Mouse (Mus musculus) cerebellum, postnatal 25 days (tissue): Measurements from ENCODE around the gene Lmtk2.
A peak's percentile ranks its signal among the peaks of the same experiment; 100 is the strongest.

Experiments
- DNase-seq, 2 experiments: peaks; one replicate each; pipeline ENCODE4 v3.0.0; 2021; ENCODE audit warnings: mixed read lengths in 2 of 2

The Lmtk2 gene

DNA sequence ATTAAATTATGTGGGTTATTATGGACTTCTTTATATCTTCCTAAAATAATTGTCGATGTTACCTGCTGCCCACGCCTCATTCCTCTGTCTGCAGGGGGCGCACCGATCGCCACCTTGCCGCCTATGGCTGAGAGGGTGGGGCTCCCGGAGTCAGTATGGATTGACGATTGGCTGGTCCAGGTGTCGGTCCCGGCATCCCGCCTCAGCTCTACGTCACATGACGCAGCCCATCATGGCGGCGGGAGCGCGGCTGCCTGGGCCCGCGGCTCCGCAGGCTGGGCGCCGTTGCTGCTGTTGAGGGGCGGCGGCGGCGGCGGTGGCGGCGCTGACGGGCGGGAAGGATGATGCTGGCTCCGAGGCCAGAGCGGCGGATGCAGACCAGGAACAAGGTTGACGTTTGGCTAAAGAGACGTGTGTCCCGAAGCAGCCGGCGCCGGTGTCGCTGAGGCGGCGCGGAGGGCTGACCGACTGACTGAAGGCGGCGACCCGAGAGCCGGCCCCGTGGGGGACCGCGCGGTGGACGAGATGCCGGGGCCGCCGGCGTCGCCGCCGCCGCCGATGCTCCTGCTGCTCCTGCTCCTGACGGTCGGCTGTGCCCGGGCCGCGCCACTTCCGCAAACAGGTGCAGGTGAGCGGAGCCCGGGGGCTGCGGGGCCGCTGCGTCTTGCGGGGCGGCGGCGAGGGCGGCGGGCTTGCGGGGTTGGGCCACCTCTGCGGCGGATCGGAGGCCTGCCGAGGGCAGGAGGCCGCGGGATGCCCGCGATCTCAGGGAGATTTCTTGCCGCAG is at the start of gene Lmtk2:
Gene Lmtk2, plus strand, starts transcription at position 288 of the 787 bp plus-strand sequence.
- peak; percentile 99 for DNase-seq

DNA sequence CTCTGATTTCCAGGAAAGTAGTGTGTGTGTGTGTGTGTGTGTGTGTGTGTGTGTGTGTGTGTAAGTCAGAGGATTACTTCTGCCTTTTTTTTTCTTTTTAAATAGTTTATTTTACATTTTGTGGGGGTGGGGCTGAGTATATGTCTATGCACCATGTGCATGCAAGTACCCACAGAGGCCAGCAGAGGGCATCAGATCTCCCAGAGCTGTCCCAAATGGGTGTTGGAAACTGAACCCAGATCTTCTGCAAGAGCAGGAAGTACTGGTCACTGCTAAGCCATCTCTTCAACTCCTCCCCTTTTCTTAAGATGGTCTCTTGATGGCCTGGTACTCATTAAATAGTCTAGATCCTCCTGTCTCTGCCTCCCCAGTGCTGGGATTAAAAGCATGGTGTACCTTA is 49.0 kb upstream of the Lmtk2 start:
- no peak for DNase-seq

DNA sequence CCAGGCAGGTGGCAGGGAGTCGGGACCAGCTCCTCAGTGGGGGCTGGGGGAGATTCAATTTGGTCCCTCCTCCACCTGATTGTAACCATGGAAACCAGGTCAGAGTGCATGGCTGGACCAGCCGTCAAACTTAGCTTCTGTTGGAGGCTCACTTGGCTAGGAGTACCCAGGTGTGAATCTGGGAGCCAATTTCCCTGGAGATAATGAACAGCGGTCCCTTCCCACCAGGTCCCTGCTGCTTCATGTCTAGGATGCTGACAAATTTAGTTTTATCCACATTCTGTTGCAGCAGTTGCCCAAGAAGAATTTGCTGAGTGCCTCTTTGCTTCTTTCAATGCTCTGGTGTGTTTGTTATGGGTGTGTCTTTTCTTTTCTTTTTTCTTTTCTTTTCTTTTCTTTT is 46.8 kb upstream of the Lmtk2 start:
- no peak for DNase-seq

DNA sequence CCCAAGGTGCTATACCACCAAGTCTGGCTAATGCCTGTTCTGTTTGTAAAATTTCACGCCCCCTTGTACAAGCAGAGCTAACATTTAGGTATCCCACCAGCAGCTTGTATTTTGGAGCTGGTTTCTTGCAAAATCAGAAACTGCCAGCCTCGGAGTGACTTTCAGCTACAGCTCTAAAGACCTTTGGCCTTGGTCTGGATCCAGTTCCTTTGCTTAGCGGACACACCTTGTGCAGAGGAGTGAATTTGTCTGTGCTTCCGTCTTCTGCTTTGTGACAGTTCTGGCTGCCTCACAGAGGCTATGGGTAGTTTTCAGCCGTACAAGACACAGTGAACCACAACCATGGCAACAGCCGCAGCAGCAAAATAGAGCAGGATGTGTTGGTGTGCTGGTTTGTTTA is 45.9 kb upstream of the Lmtk2 start:
- DNase-seq, result no peak

DNA sequence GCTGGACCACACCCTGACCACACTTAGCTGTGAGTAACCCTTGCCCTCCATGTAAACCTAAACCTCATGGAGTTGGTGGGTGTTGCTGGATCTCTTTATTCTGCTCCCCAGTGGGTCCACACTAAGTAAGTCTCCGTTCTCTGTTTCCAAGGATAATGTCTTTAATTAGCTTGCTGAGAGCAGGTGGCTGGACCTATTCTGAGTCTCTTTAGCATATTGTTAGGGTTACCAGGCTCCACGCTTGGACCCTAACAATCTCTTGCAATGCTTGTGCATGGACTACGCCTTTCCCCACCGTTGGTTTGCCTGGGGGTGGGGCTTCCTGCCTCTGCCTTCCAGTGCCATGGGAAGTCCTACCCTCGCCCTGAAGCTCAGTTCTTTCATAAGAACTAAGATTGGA is 36.1 kb upstream of the Lmtk2 start:
- DNase-seq, result no peak

DNA sequence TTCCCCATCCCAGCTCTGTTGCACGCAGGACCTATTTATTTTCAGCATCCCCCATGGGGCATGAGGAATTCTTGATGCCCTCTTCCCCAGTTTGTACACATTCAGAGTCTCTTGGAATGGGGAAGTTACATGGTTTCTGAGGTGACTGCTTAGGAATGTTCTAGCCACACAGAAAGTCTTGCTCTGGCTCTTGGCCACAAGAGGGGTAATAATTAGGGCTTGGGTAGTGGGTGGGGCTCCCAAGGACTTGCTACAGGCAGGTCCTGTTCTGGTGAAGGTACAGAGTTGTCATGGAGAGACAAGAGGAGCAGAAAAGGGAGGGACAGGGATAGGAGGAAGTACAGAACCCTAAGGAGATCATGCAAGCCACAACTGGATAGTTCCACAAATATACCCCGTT is 34.2 kb upstream of the Lmtk2 start:
- no peak for DNase-seq

DNA sequence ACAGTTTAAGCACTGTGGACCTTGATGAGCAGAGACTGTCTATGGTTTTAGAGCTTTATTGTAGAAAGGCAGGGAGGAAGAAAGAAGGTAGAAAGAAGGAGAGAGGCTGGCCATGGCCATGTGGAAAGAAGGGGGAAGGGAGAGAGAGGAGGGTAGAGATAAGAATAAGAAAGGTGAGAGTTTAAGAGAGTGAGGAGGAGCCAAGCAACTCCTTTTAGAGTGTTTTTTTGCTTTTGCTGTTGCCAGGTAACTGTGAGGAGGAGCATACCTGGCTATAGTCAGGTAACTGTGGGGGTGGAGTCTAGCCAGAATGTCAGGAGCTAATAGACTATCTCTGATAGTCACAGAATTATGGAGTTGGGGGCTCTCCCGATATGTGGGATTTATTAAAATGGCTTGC is 30.2 kb upstream of the Lmtk2 start:
- DNase-seq, result no peak

DNA sequence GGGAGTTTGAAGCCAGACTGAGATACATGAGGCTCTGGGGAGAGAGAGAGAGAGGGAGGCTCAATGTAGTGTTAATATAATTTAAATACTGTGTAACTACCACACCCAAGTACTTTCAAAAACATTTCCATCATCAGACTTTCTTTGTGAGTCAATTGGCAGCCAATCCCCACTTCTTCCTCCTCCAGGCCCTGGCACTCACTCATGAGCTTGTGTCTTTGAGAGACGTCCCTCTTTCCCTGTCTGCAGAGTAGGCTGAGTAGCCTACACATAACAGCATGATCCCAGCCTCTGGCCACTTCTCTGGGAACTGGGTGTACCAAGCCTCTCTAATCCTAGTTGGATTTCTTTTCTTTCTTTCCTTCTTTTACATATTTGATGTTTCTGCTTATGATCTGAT is 29.0 kb upstream of the Lmtk2 start:
- no peak for DNase-seq

DNA sequence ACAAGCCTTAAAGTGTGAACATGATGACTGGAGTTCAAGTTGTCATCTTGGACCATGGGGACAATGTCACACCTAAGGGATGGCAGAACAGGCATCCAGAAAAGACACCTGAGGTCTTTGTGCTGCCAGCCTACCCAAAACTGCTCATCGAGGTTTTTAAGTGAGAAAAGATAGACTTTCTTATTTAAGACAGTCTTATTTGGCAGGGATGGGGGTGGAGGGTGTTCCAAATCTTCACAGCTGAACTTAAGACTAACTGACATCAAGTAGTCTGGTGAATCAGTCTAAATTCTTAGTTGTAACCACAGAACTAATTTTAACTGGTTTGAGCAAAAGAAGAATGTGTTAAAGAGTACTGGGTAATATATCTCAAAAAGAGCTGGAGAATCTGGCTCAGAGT is 22.7 kb upstream of the Lmtk2 start:
- DNase-seq, result no peak

DNA sequence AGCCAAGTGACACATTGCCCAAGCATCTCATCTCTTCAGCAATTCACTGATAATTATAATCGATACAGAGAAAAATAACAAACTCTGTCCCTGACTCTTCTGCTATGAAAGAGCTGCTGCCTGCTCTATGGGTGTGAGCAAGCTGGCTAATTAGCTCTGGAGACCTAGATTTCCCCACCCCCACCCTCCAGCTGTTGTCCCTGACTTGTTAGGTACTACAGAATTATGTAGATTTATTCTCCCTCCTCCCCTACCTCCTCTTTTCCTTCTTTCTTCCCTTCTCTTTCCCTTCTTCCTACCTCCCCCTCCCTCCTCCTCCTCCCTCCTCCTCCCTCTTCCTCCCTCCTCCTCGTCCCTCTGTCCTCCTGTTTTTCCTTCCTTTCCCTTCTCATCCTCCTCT is 19.4 kb upstream of the Lmtk2 start:
- no peak for DNase-seq

DNA sequence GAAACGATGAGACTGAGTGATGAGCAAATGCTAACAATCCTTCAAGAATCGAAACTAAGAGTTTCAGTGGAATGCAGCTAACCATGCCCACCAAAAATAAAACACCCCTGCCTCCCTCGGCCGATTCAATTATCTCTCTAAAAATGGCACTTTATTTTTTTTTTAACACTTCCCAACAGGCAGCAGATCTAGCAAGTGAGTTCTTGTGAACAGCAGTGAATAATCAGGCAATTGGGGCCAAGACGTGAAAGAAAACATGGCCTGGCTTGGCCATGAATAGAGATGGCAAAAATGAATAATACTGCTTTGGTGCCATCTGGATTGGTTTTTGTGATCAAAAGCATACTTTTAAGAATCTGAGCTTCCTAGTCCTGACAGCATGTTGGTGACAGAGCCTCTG is 18.2 kb upstream of the Lmtk2 start:
- no peak for DNase-seq

DNA sequence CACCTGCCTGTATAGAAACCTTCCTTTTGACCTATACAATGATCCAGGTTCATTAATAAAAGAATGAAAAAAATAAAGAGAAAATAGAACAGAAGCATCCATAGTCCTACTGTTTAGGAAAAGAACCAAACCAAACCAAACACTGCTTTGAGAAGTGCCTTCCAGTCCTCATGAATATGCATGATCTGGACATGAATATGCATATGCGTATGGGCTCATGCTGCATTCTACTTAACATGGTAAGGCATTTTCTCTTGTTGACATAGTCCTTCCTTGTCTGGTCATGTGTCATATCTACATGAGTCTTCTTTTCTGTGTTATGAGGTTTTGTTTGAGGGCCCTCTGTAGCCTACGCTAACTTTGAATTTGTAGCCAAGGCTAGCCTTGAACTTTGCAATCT is 16.7 kb upstream of the Lmtk2 start:
- DNase-seq, result no peak

DNA sequence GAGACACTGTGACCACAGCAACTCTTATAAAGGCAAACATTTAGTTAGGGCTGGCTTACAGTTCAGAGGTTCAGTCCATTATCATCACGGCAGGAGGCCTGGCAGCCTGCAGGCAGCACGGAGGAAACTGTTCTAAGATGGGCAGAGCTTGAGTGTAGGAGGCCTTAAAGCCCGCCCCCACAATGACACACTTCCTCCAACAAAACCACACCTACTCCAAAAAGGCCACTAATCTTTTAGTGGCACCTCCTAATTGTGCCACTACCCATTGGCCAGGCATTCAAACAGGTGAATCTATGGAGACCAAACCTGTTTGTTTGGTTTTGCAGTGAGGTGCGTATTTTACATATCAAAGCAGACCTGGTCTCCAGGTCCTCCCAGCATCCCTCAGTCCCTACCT is 16.0 kb upstream of the Lmtk2 start:
- DNase-seq, result no peak

DNA sequence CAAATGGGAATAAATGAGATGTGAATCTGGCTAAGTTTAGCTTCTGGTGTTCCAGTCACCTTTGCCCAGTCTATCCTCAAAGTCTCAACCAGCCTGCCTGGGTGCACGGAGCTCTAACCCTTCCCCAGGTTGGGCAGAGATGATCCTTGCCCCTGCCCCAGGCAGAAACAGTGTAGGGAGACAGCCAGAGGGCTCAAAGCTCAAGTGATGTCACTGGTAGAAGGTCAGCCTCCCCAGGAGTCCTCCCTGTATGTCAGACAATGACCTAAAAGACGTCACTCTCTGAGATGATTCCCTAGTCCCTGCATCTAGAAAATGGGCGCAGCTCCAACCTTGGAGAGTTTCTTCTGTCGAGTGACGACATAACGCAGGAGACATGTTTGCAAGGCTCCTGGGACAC is 14.5 kb upstream of the Lmtk2 start:
- DNase-seq, result no peak

DNA sequence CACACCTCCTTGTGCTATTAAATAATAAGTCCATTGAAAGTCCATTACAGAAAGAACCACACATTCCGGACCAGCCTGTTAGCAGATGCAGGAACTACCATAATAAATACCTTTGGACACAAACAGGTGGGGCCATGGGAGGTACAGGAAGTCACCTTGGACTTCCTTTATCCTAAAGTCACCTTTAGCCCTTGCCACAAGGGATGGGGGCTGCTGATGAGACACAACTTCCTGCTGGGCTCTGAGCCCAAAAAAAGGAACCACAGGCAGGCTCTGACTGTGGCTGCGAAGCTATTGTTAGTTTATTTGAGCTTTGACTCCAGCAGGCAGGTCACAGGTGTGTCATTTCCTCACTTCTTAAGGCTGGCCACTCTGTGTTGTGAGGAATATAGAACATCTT is 13.7 kb upstream of the Lmtk2 start:
- DNase-seq, result no peak

DNA sequence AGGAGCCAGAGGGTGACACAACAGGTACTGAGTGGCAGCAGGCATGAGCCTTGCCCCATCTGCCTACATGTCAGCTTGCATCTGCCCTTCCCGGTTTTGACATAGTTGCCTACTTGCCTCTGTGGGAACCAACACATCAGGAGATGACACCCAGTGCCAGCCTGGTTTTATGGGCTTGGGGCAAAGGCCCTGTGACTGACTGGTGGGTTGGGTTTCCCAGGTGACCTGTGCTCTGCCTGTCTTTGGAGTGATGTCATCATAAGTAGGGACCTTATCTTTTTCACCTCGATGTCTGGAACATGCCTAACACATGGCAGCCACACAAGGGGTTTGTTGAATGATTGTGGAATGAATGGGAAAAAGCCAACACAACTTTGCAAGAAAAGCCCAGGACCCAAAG is 11.9 kb upstream of the Lmtk2 start:
- DNase-seq, result no peak

DNA sequence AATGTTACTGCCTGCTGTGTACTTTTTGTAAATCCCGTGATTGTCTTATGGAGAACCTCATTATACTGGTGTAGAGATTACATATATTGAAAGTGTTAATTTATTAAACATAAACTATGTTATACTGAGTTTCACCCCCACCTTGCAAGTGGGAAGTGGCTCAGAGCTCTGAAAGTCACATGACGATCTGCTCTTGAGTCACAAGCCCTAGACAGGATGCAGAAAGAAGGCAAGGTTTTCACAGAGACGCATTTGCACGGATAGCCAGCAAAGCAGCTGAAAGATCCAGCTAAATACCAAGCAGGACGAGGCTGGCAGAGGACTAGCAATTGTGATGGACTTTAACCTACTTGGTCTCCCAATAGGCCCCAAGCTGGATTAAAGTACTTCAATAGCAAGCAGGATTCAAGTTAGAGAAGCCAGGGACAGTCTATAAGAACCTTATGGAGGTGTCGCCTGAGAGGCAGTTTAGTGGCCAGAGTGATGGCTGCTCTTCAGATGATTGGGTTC is 4.7 kb upstream of the Lmtk2 start:
- no peak for DNase-seq

DNA sequence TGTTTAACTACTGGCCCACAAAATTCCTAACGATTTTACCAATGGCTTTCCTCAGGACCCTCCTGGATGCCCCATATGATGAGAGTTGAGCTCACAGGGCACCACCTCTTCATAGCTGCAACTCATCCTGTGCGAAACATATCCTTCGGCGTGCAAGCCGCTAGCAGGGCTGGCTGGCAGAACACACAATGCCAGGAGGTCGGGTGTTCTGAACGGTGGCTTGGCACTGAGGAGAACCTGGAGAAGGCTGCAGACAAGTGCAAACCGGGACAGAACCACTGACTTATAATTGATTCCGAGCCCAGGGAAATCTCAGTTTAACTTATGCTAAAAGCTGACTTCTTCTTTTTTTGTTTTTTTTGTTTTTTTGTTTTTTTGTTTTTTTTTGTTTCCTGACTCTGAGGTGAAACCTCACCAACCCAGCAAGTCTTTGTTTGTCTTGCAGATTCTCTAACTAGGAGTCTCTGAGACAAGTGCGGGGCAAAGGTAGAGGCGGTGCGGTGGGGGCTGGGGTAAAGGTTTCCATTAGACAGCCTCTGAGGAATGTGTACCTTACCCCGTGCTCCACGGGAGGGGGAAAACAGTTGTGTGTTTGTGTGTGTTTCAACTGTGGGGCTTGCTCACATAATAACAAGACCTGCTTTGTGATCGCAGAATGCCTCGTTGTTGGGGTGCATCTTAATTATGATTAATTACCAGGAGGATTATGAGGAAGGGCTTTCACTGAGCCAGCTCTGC is 2.2 kb upstream of the Lmtk2 start:
- DNase-seq, result no peak

DNA sequence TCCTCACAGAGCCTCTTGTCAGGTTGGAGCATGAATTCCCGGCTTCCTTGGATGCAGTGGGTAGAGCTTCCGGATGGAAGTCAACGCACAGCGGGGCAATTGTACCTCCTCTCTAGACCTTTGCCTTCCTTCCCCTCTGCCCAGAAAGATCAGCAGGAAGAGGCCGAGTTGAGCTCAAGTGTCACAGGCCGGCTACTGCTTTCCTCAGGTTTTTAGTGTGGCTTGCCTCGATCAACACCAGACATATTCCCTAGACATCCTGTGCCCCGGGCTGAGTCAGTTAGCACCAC is 1.7 kb upstream of the Lmtk2 start:
- no peak for DNase-seq

DNA sequence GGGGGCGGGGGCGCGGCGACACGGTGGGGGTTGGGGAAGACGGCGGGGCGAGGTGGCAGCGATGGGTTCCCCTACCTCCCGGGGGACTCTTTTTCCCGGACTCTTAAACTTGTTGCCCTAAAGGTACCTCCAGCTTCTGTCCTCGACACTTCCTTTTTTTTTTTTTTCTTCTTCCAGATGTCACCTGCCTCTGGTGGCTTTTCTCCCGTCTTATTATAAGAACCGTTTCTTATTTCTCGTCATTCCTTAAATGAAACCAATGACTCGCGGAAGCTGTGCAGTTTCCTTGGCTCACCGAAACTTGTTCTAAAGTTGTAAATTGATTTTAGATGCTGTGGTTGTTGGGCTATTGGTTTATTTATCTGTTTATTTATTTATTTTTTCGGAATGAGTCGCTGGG is 712 bp downstream of the Lmtk2 start:
- no peak for DNase-seq

DNA sequence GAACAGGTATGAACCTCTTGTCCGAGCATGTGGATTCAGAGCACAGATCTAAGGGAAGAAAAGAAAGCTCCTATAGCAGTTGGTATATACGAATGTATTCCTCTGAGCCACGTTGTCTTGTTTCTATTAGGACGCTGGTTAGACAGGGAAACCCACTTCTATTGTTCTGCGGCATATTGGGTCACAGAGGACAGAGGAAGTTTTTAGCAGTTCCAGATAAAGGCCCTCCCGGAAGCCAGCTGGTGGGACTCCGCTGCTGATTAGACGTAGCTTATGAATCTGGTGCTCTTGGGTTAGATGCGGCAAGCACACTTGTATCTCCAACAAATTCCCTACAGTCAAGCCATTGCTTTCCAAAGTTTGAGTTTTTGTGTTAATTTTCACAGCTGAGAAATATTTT is 4.8 kb downstream of the Lmtk2 start:
- no peak for DNase-seq

DNA sequence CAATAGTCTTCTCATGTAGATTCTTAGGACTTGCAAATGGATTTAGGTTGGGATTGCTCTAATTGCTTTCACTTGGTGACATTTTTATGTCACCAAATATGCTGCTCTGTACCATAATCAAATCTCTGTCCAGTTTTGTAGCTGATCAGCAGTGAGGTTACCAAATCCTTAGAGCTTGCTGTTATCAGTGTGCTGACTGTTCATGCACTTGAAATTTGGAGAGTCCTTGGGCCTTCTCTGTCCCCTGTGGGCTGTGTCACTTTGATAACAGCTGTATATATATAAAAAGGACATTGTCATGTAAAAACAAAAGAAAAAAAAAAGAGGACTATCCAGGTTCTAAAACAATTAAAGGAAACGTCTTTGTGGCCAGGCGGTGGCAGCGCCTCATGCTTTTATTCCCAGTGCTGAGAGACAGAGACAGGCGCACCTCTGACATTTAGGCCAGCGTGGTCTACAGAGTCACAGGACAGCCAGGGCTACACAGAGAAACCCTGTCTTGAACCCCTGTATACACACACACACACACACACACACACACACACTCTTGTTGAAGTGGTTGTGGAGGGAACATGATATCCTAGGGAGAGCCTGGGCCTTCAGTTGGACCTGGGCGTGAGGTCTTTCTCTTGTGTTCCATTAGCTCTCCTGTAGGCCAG is 5.4 kb downstream of the Lmtk2 start:
- no peak for DNase-seq

DNA sequence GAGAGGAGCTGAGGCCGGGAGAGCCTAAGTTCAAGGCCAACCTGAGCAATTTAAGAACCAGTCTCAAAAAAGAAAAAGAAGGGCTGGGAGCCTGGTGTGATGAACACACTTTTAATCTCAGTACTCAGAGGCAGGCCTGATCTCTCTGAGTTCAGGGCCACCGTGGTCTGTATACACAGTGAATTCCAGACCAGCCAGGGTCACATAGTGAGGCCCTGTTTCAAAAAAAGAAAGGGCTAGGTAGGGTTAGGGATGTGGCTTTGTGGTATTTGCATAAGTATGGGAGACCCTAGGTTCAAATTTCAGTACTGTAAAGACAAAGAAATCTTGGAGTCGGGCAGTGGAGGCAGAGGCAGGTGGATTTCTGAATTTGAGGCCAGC is 5.9 kb downstream of the Lmtk2 start:
- no peak for DNase-seq

DNA sequence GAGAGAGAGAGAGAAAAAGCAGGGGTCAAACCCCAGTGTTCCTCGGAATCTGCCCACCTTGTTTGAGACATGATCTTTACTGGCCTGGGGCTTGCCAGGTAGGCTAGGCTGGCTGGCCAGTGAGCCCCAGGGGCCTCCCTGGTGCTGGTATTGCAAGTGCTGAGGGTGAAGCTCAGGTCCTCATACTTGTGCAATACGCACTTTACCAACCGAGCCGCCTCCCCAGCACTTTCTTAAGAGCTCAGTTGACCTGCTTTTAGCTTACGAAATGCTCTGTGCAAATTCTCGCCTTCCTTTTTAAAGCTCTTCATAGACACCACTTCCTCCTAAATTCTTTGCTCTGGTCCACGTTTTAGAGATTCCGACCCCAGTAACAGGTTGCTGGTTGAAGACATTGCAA is 9.0 kb downstream of the Lmtk2 start:
- DNase-seq, result no peak
